Mouse (Mus musculus) megakaryocyte, embryonic 14.5 days (primary cell): ENCODE measurements at regions not wholly inside any gene's neighbourhood (a gene's known extent, or its start where the extent isn't known, plus 50 kb on each side); places are given as distances from the start of the nearest gene placed in this dataset.

Experiments
- H3K27me3 ChIP-seq: replicated peaks from 2 replicates; pipeline ENCODE3; 2012; ENCODE audit warnings: inconsistent platforms
- H3K36me3 ChIP-seq: replicated peaks from 2 replicates; pipeline ENCODE3; 2012; ENCODE audit warnings: low read length, inconsistent platforms, mixed read lengths
- H3K4me1 ChIP-seq: 2 replicates; pipeline ENCODE4 v1.6.1; 2012; ENCODE audit warnings: inconsistent platforms
- H3K4me3 ChIP-seq: replicated peaks from 2 replicates; pipeline ENCODE3; 2012; ENCODE audit warnings: moderate library complexity, mild to moderate bottlenecking, inconsistent platforms
- H3K9me3 ChIP-seq: 2 replicates; pipeline ENCODE4 v1.6.1; 2012; ENCODE audit warnings: inconsistent platforms
- FLI1 ChIP-seq: IDR thresholded peaks from 2 replicates; pipeline ENCODE4 v1.6.1; 2012; ENCODE audit warnings: low read length, inconsistent platforms, mixed read lengths
- GATA1 ChIP-seq: IDR thresholded peaks from 3 replicates; pipeline ENCODE4 v1.6.1; 2012; ENCODE audit warnings: mixed read lengths, low read length, inconsistent platforms, borderline replicate concordance

GRCm38 (mm10) chr13:44250474-44251201 lies 466.1 kb downstream of the Cd83 start:
- peaks cover 79% of the 10 kb centered on the region for H3K4me1 ChIP-seq
- no peak overlapping the region for H3K4me3 ChIP-seq
- no peaks in the 10 kb centered on the region for H3K36me3 ChIP-seq
- H3K27me3 ChIP-seq = no peaks in the 10 kb centered on the region
- TF ChIP-seq GATA1 = no peak
- TF ChIP-seq FLI1 = no peak
- no peaks in the 10 kb centered on the region for H3K9me3 ChIP-seq

GRCm38 (mm10) chr13:44251503-44251902 lies 466.9 kb downstream of the Cd83 start:
- Histone ChIP-seq H3K9me3 (no peaks in the 10 kb centered on the region), H3K4me1 (peaks cover 73% of the 10 kb centered on the region), H3K36me3 (no peaks in the 10 kb centered on the region), H3K27me3 (no peaks in the 10 kb centered on the region), H3K4me3 (no peak overlapping the region)
- no peak for TF ChIP-seq GATA1
- TF ChIP-seq FLI1 = no peak

GRCm38 (mm10) chr13:44252496-44252895 lies 467.9 kb downstream of the Cd83 start:
- H3K9me3 ChIP-seq = no peaks in the 10 kb centered on the region
- H3K4me3 ChIP-seq = no peak overlapping the region
- TF ChIP-seq FLI1 (no peak), GATA1 (no peak)
- H3K36me3 ChIP-seq = no peaks in the 10 kb centered on the region
- H3K27me3 ChIP-seq = no peaks in the 10 kb centered on the region
- peaks cover 65% of the 10 kb centered on the region for H3K4me1 ChIP-seq

GRCm38 (mm10) chr13:44258422-44258821 lies 470.9 kb upstream of the Jarid2 start:
- TF ChIP-seq GATA1 (no peak), FLI1 (no peak)
- Histone ChIP-seq H3K4me3 (no peak overlapping the region), H3K27me3 (no peaks in the 10 kb centered on the region), H3K9me3 (peaks cover 4% of the 10 kb centered on the region; the same call in 1 of the 2 replicates), H3K4me1 (peaks cover 51% of the 10 kb centered on the region), H3K36me3 (no peaks in the 10 kb centered on the region)

GRCm38 (mm10) chr13:44260039-44260438 lies 469.2 kb upstream of the Jarid2 start:
- Histone ChIP-seq H3K9me3 (peaks cover 7% of the 10 kb centered on the region; the same call in 1 of the 2 replicates), H3K4me1 (peaks cover 42% of the 10 kb centered on the region), H3K27me3 (no peaks in the 10 kb centered on the region), H3K4me3 (peak overlapping the region; percentile 60), H3K36me3 (no peaks in the 10 kb centered on the region)
- TF ChIP-seq FLI1 (no peak), GATA1 (no peak)

- H3K27me3 ChIP-seq = no peaks in the 10 kb centered on the region
- TF ChIP-seq FLI1 (no peak), GATA1 (no peak)
Observed at GRCm38 (mm10) chr13:44260637-44261333, 468.5 kb upstream of the Jarid2 start.

GRCm38 (mm10) chr13:44272746-44273524 lies 456.3 kb upstream of the Jarid2 start:
- TF ChIP-seq FLI1 = no peak
- no peak for TF ChIP-seq GATA1

More at GRCm38 (mm10) chr13:44260637-44261333, 468.5 kb upstream of the Jarid2 start:
- peaks cover 7% of the 10 kb centered on the region; the same call in 1 of the 2 replicates for H3K9me3 ChIP-seq
- H3K36me3 ChIP-seq = no peaks in the 10 kb centered on the region
- no peak overlapping the region for H3K4me3 ChIP-seq
- peaks cover 42% of the 10 kb centered on the region for H3K4me1 ChIP-seq

GRCm38 (mm10) chr13:44277952-44278351 lies 451.3 kb upstream of the Jarid2 start:
- Histone ChIP-seq H3K4me3 (no peak overlapping the region), H3K36me3 (no peaks in the 10 kb centered on the region), H3K27me3 (no peaks in the 10 kb centered on the region), H3K9me3 (no peaks in the 10 kb centered on the region), H3K4me1 (peaks cover 27% of the 10 kb centered on the region)
- no peak for TF ChIP-seq GATA1
- TF ChIP-seq FLI1 = no peak

More at GRCm38 (mm10) chr13:44272746-44273524, 456.3 kb upstream of the Jarid2 start:
- Histone ChIP-seq H3K9me3 (no peaks in the 10 kb centered on the region), H3K4me1 (peaks cover 2% of the 10 kb centered on the region), H3K27me3 (no peaks in the 10 kb centered on the region), H3K36me3 (no peaks in the 10 kb centered on the region), H3K4me3 (no peak overlapping the region)

GRCm38 (mm10) chr13:44279036-44279435 lies 450.2 kb upstream of the Jarid2 start:
- TF ChIP-seq GATA1 (no peak), FLI1 (no peak)
- no peak overlapping the region for H3K4me3 ChIP-seq
- no peaks in the 10 kb centered on the region for H3K36me3 ChIP-seq
- H3K9me3 ChIP-seq = no peaks in the 10 kb centered on the region
- peaks cover 29% of the 10 kb centered on the region for H3K4me1 ChIP-seq
- no peaks in the 10 kb centered on the region for H3K27me3 ChIP-seq
